Mouse (Mus musculus): ENCODE data around the gene Uap1l1.

The Uap1l1 gene

DNA sequence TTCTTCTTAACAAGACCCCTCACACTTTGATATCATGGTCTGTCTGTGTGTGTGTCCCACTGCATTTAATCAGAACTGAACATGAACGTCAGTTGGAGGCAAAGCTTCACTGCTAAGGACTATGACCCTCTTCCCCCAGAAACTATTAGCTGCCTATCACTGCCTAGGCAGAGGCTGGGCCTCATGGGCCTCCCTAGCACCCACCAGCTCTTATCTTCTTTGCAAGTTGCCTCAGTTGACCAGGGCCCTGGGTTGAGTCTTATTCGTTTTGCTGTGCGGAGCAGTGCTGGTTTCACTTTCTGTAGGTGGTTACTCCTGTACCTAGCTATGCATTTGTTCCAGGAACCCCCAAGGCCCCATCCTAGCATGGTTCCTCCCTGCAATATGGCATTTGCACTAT, 4.5 kb upstream of the Uap1l1 start:
- DNase-seq: no peak

DNA sequence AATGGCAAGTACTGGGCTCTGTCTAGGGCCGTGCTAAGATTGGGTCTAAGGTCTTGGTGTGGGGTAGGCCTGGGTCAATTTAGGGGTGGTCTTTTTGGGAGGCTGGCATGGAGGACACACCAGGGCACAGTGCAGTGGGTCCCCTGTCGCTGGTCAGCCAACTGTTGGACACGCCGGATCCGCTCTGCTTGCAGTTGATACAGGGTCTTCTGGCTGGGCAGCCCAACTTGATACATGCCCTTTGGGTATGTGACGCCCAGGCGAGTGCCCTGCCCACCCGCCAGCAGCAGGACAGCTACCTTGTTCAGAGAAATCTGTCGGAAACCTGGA, 756 bp downstream of the Uap1l1 start:
- DNase-seq: no peak

- no peak for DNase-seq
Observed at GRCm38 (mm10) chr2:25364313-25364712, 1.2 kb downstream of the Uap1l1 start.

DNA sequence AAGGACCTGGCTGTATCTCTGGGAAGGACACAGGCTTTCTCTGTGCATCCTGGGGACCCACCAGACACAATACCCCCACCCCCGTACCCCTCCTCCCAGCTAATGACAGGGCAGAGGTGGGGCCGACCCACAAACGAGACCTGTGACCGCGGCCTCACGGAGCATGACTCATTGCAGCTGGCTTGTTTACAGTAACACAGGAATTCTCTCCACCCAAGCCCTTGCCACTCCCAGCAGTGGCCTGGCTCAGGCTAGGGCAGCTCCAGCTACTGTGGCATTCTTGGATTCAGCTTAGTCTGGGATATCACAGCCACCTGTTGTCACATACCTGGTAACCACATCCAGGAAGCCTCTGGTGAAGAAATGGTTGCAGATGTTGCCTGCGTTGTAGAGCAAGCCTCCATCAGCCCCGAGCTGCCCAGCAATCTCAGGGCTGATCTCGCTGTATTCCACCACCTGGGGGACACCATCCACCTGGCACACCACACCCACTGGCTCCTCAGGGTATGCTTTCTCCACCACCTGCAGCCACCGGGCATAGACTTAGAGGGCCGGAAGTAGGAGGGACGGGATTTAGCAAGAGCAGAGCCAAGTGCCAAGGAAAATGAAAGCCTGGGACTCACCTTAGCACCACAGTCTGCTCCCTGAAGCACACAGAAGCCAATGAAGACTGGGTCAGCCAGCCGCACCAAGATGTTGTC, 1.9 kb downstream of the Uap1l1 start:
- DNase-seq: no peak

- DNase-seq: no peak
Observed at GRCm38 (mm10) chr2:25359848-25360247, 5.6 kb downstream of the Uap1l1 start.

GRCm38 (mm10) chr2:25356208-25357079, 9.0 kb downstream of the Uap1l1 start, which contains the start of gene Dpp7:
Gene Dpp7 (minus strand): TSS chr2:25356359.
- DNase-seq: peak; percentile 93 to 94

- DNase-seq: peak; percentile 30 to 34
Observed at GRCm38 (mm10) chr2:25355419-25356066, 9.9 kb downstream of the Uap1l1 start.

- no peak for DNase-seq
Observed at GRCm38 (mm10) chr2:25354211-25354610, 11.3 kb downstream of the Uap1l1 start.

GRCm38 (mm10) chr2:25350701-25351100, 14.8 kb downstream of the Uap1l1 start:
- DNase-seq: no peak

DNA sequence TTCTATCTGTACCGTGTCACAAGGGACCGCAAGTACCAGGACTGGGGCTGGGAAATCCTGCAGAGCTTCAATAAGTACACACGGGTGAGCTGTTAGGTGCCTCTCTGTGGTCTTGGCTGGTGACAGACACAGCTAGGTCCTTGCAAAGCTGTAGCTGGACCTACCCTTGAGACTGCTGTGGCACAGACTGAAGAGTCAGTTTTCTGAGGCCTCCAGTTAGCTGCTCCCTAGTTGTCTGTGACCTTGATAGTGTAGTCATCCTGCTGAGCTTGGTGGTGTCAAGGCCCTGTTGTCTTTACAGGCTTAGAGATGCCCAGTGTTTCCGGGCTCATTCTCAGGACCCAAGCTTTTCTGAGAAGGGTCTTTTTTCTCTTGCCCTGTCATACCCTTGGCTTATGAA, 16.0 kb downstream of the Uap1l1 start:
- DNase-seq: no peak

- DNase-seq: peak; percentile 41 to 46
Observed at GRCm38 (mm10) chr2:25348162-25348561, 17.3 kb downstream of the Uap1l1 start.

GRCm38 (mm10) chr2:25338303-25338702, 27.2 kb downstream of the Uap1l1 start:
- DNase-seq: no peak

- DNase-seq: no peak
Observed at GRCm38 (mm10) chr2:25333569-25333968, 31.9 kb downstream of the Uap1l1 start.

DNA sequence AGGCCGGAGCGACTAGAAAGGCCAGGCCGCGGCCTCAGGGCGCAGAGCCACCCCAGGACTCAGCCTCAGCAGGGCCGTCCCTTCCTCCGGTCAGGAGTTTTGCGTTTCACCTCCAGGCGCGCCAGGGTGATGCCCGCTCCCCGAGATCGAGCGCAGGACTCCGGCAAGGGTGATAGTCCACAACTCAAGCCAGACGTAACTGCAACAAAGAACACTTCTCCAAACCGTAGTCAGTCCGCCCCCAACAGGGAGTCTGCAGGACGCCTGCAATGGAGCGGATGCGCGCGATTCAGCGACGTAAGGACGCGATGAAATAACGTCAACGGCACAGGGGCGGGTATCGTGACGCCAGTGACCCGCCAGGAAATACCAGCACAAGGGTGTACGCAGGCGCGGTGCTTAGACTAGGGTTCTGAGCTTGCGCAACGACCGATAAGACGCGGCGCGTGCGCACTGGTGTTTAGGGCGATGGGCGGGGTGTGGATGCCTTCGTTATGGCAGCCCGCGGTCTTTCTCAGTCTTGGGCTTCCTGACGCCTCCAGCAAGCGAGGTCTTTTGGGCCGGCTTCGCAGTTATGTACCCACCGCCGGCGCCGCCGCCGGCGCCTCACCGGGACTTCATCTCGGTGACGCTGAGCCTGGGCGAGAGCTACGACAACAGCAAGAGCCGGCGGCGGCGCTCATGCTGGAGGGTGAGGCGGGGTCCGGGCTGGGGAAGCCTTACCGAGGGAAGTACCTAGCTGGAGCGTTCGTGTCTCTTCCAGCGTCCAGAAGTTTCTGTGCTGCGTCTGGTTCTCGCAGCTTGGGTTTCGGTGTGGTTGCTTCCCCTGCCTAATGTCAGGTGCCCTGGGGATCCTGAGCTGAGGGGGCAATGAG, 33.0 kb downstream of the Uap1l1 start, which contains the start of gene Man1b1:
Gene Man1b1 (plus strand): TSS at position 53 of the 875 bp plus-strand sequence.
- DNase-seq: peak; percentile 99 to 100

DNA sequence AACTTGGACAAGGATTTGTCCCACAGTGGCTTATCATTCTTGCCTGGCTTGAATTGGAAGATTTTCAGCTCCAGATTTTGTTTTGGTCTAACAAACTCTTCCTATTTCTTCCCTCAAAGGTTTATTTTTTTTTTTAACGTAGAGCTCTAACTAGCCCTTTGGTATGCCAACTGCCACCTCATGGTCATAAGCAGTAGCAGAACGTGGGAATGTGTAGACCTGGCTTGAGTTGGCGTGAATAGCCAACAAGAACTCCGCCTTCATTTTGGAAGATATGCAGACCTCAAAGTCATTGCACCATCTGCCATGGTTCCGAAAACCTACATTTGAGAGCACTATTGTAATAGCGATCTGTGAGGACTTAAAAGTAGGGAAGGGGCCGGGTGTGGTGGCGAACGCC, 34.0 kb downstream of the Uap1l1 start:
- DNase-seq: peak in 1 of 2 experiments; percentile 49

DNA sequence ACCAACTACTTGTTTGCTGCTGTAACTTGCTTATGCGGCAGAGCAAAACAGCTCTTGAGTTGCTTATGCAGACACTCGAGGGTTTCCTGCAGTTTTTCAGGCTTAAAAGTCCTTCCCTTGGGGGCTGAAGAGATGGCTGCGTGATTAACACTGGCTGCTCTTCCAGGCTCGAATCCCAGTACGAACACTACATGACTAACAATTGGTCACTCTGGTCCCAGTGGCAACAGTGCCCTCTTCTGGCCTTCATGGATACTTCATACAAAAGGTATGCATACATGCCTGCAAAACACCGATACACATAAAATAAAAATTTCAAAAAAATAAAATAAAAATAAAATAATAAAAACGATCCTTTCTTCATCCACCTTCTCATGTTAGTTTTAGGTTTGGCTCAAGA, 37.0 kb downstream of the Uap1l1 start:
- DNase-seq: peak; percentile 82 to 88

- DNase-seq: no peak
Observed at GRCm38 (mm10) chr2:25326036-25326435, 39.4 kb downstream of the Uap1l1 start.

DNA sequence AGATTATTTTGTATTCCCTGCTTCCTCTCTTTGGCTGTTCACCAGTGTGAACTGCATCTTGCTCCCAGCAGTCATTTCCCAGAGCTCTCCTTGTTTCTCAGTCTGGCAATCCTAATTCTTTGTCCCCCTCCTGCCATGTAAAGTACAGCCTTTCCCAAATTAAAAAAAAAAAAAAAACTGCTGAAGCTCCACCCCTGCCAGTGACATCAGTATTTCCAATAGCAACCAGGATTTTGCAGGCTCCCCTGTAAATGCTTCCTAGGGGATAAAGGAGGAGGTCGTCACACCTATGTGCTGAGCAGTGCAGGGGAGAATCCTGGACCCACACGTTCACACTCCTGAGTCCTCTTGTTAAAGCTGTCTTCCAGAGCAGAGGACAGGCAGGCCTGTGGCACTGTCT, 45.4 kb downstream of the Uap1l1 start:
- no peak for DNase-seq

GRCm38 (mm10) chr2:25318971-25319773, 46.3 kb downstream of the Uap1l1 start, which contains the start of gene Grin1:
Gene Grin1 (minus strand): TSS chr2:25319187.
- peak; percentile 92 to 93 for DNase-seq

DNA sequence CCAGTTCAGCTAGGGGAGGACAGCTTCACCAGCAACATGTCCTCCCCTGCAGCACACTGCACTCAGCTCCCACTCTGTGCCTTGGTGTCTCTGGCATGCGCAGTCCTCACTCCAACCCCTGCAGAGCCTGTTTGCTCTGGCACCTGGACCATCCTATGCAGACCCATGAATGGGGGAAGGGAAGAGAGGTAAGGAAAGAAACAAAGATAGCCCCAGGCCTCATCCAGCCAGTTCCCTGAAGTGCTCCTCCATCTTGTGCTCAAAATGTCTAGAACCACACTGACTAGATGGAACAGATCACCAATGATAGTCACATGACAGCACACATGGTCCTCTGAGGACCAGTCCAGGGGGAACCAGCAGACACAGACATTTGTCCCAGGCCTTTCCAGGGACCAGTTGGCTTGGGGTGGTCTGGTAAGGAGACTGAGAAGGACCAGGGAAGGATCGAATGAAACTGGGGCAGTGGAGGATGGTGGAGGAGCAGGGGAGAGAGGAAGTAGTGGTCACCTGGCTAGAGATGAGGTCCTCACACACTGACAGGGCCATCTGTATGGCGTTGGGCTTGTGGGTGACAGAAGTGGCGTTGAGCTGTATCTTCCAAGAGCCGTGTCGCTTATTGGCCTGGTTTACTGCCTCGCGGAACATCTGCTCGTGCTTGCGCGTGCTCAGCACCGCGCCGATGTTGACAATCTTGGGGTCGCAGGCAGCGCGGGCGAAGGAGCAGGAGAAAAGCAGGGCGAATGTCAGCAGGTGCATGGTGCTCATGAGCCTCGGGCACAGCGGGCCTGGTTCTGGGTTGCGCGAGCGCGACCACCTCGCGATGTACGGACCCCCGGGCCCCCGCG, 47.1 kb downstream of the Uap1l1 start:
- peak; percentile 73 to 75 for DNase-seq

DNA sequence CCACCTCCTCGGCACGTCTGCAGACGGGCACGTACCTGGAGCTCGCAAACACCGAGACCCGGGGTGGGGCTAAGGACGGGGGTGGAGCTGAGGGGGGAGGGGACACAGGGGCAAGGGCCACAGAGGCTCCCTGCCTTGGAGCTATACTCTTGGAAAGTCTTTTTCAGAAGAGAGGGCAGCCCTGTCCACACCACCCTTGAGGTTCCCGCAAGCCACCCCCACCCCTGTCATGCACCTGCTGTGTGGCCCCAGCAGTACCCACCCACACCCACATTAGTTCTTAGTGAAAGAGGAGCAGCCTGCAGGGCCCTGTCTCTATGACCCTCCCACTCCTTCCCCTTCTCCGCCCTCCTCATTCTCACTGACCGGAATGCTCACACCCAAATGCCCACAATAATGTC, 54.0 kb downstream of the Uap1l1 start:
- no peak for DNase-seq

Measured in cerebellum, postnatal 10 days (tissue).